Mouse (Mus musculus): Measurements from ENCODE around the gene Plekhg1. TPM values are rescaled to one million over a fixed set of nuclear protein-coding genes. Genes with fewer than 3 reads are reported as not detected.

The Plekhg1 gene
- polyA plus RNA-seq, 2 experiments, result 14.3 to 20.9 TPM

GRCm38 (mm10) chr10:3898068-3898467 lies 157.9 kb downstream of the Plekhg1 start:
- H3K9ac ChIP-seq (ENCODE audit: low read depth, low read length, severe bottlenecking), result no peak overlapping the region
- no peaks in the 10 kb centered on the region for H3K27me3 ChIP-seq (ENCODE audit: control insufficient read depth, insufficient read depth, low read length)
- ATAC-seq (ENCODE audit: low FRiP score, low read depth), result no peak
- H3K27ac ChIP-seq (replicated peaks; ENCODE audit: low read depth, low read length), result no peak overlapping the region
- no peaks in the 10 kb centered on the region; the same call in 1 of the 2 replicates for H3K36me3 ChIP-seq (ENCODE audit: control insufficient read depth, insufficient read depth, low read length)
- H3K4me1 ChIP-seq (ENCODE audit: control insufficient read depth, insufficient read depth, low read length), result no peaks in the 10 kb centered on the region; the same call in 1 of the 2 replicates
- no peak overlapping the region for H3K4me3 ChIP-seq (replicated peaks; ENCODE audit: low read length)
- no peak for DNase-seq (ENCODE audit: low spot score)
- H3K9me3 ChIP-seq (ENCODE audit: control insufficient read depth, low read length), result no peaks in the 10 kb centered on the region
- 24% methylated on average over 3 of the region's 3 CpGs for WGBS
- no peak for TF ChIP-seq POLR2A (IDR thresholded peaks at IDR 0.05; ENCODE audit: borderline replicate concordance, extremely low read depth, insufficient read depth, insufficient read length)
- no peak overlapping the region for H3K4me2 ChIP-seq (replicated peaks; ENCODE audit: low read depth, low read length, severe bottlenecking)

- H3K36me3 ChIP-seq (ENCODE audit: control insufficient read depth, insufficient read depth, low read length), result no peaks in the 10 kb centered on the region; the same call in 1 of the 2 replicates
- no peak overlapping the region for H3K4me3 ChIP-seq (replicated peaks; ENCODE audit: low read length)
- no peaks in the 10 kb centered on the region for H3K9me3 ChIP-seq (ENCODE audit: control insufficient read depth, low read length)
- no peak for TF ChIP-seq POLR2A (IDR thresholded peaks at IDR 0.05; ENCODE audit: borderline replicate concordance, extremely low read depth, insufficient read depth, insufficient read length)
- H3K4me2 ChIP-seq (replicated peaks; ENCODE audit: low read depth, low read length, severe bottlenecking), result no peak overlapping the region
- no peaks in the 10 kb centered on the region; the same call in 1 of the 2 replicates for H3K4me1 ChIP-seq (ENCODE audit: control insufficient read depth, insufficient read depth, low read length)
- no peak for ATAC-seq (ENCODE audit: low FRiP score, low read depth)
- H3K27ac ChIP-seq (replicated peaks; ENCODE audit: low read depth, low read length), result no peak overlapping the region
- no peak for DNase-seq (ENCODE audit: low spot score)
- 41% methylated on average over 11 of the region's 11 CpGs for WGBS
- no peak overlapping the region for H3K9ac ChIP-seq (ENCODE audit: low read depth, low read length, severe bottlenecking)
- no peaks in the 10 kb centered on the region for H3K27me3 ChIP-seq (ENCODE audit: control insufficient read depth, insufficient read depth, low read length)
These were observed 160.3 kb downstream of the Plekhg1 start for GRCm38 (mm10) chr10:3900416-3900956.

GRCm38 (mm10) chr10:3905747-3906146 lies 165.6 kb downstream of the Plekhg1 start:
- no peak overlapping the region for H3K9ac ChIP-seq (ENCODE audit: low read depth, low read length, severe bottlenecking)
- no peak for TF ChIP-seq POLR2A (IDR thresholded peaks at IDR 0.05; ENCODE audit: borderline replicate concordance, extremely low read depth, insufficient read depth, insufficient read length)
- H3K4me3 ChIP-seq (replicated peaks; ENCODE audit: low read length), result no peak overlapping the region
- peaks cover 2% of the 10 kb centered on the region; the same call in 1 of the 2 replicates for H3K36me3 ChIP-seq (ENCODE audit: control insufficient read depth, insufficient read depth, low read length)
- DNase-seq (ENCODE audit: low spot score) (no peak), ATAC-seq (ENCODE audit: low FRiP score, low read depth) (no peak)
- whole genome bisulfite sequencing, result 83% methylated on average over 3 of the region's 3 CpGs
- no peaks in the 10 kb centered on the region for H3K27me3 ChIP-seq (ENCODE audit: control insufficient read depth, insufficient read depth, low read length)
- no peak overlapping the region for H3K27ac ChIP-seq (replicated peaks; ENCODE audit: low read depth, low read length)
- no peaks in the 10 kb centered on the region for H3K9me3 ChIP-seq (ENCODE audit: control insufficient read depth, low read length)
- no peaks in the 10 kb centered on the region; the same call in 1 of the 2 replicates for H3K4me1 ChIP-seq (ENCODE audit: control insufficient read depth, insufficient read depth, low read length)
- no peak overlapping the region for H3K4me2 ChIP-seq (replicated peaks; ENCODE audit: low read depth, low read length, severe bottlenecking)

DNA sequence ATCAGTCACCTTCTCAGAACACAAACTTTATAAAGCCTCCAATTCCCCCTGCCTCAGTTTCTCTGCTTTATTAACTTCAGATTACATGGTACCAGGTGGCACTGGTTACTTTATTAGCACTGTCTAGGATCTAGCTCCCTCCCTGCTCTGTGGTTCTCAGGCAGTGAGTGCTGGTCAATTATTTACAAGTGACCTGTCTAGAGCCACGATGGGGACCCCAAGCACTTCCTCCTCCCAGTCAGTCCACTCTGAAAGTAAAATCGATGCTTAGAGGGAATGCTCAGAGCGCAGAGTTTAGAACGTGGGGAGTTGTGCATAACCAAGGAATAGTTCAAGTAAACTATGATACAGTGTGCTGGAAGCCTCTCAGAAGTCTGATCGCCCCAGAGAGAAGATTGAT lies 173.9 kb downstream of the Plekhg1 start:
- Histone ChIP-seq H3K4me3 (replicated peaks; ENCODE audit: low read length) (no peak overlapping the region), H3K27ac (replicated peaks; ENCODE audit: low read depth, low read length) (no peak overlapping the region), H3K36me3 (ENCODE audit: control insufficient read depth, insufficient read depth, low read length) (no peaks in the 10 kb centered on the region), H3K4me2 (replicated peaks; ENCODE audit: low read depth, low read length, severe bottlenecking) (no peak overlapping the region), H3K9ac (ENCODE audit: low read depth, low read length, severe bottlenecking) (no peak overlapping the region), H3K9me3 (ENCODE audit: control insufficient read depth, low read length) (no peaks in the 10 kb centered on the region), H3K4me1 (ENCODE audit: control insufficient read depth, insufficient read depth, low read length) (no peaks in the 10 kb centered on the region), H3K27me3 (ENCODE audit: control insufficient read depth, insufficient read depth, low read length) (no peaks in the 10 kb centered on the region)
- no peak for DNase-seq (ENCODE audit: low spot score)
- 76% methylated on average over 5 of the region's 5 CpGs for WGBS
- TF ChIP-seq POLR2A (IDR thresholded peaks at IDR 0.05; ENCODE audit: borderline replicate concordance, extremely low read depth, insufficient read depth, insufficient read length), result no peak
- ATAC-seq (ENCODE audit: low FRiP score, low read depth), result no peak

GRCm38 (mm10) chr10:3920368-3921152 lies 180.4 kb downstream of the Plekhg1 start:
- no peaks in the 10 kb centered on the region for H3K4me1 ChIP-seq (ENCODE audit: control insufficient read depth, insufficient read depth, low read length)
- no peak overlapping the region for H3K27ac ChIP-seq (replicated peaks; ENCODE audit: low read depth, low read length)
- peaks cover 12% of the 10 kb centered on the region; the same call in 1 of the 2 replicates for H3K36me3 ChIP-seq (ENCODE audit: control insufficient read depth, insufficient read depth, low read length)
- TF ChIP-seq POLR2A (IDR thresholded peaks at IDR 0.05; ENCODE audit: borderline replicate concordance, extremely low read depth, insufficient read depth, insufficient read length), result no peak
- no peak overlapping the region for H3K4me3 ChIP-seq (replicated peaks; ENCODE audit: low read length)
- 73% methylated on average over 20 of the region's 20 CpGs for WGBS
- DNase-seq (ENCODE audit: low spot score), result no peak
- no peak for ATAC-seq (ENCODE audit: low FRiP score, low read depth)
- H3K9me3 ChIP-seq (ENCODE audit: control insufficient read depth, low read length), result no peaks in the 10 kb centered on the region
- H3K27me3 ChIP-seq (ENCODE audit: control insufficient read depth, insufficient read depth, low read length), result no peaks in the 10 kb centered on the region
- no peak overlapping the region for H3K9ac ChIP-seq (ENCODE audit: low read depth, low read length, severe bottlenecking)
- H3K4me2 ChIP-seq (replicated peaks; ENCODE audit: low read depth, low read length, severe bottlenecking), result no peak overlapping the region

Measured in limb, embryonic 14.5 days (tissue).